Mouse (Mus musculus) left cerebral cortex, adult 18-20 months (tissue): ENCODE measurements around the gene Npas3. TPM values are rescaled to one million over a fixed set of nuclear protein-coding genes. Genes with fewer than 3 reads are reported as not detected.

Experiments used
- DNase-seq, 2 experiments: peaks; one replicate each; pipeline ENCODE4 v3.0.0; 2021 to 2022; ENCODE audit warnings: low spot score in 2 of 2, mixed read lengths in 1 of 2
- total RNA-seq, 2 experiments: library from RNA; stranded (reverse); gene quantifications; 2 replicates each; pipeline ENCODE4 v1.2.3; 2021

The Npas3 gene
- total RNA-seq, 2 experiments from 2014 or later, result 18.5 to 22.3 TPM

DNA sequence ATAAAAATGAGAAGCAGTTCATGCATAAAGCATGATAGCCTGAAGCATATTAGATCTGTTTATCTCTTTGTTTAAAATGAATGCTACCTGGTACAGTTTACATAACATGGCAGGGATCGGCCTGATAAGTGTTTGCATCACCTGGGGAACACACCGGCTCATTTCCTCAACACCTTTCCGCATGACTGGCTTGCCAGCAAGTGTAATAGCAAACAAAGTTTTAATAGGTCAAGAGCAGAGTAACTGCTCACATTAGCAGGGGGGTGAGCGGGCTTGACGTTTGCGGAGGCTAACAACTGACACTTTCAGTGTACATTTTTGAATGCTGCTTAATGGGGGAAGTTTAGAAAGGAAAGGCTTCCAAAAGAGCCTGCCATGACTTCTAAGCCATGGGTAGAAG is 724.9 kb downstream of the Npas3 start:
- DNase-seq, result no peak

- peak in 1 of 2 experiments; percentile 15 for DNase-seq
These were observed 733.4 kb downstream of the Npas3 start for GRCm38 (mm10) chr12:53981575-53982507.

- no peak for DNase-seq
These were observed 735.5 kb downstream of the Npas3 start for GRCm38 (mm10) chr12:53983946-53984345.

GRCm38 (mm10) chr12:53985851-53986842 is 737.7 kb downstream of the Npas3 start:
- DNase-seq, result no peak

DNA sequence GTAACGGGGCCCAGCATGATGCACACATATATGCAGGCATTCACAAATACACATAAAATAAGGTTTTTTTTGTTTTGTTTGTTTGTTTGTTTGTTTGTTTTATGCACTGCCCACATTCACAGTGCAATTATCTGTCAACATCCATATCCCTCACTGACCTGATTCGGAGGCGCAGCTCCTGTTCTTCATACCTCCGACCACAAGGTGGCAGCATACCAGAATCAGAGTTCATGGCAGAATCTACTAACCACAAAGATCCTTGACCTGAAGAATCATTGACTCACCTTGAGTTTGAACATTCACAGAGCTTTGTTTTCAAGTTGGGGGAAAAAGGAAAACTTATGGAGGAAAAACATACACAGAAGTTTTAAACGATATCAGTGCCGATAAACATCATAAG is 743.9 kb downstream of the Npas3 start:
- DNase-seq, result no peak

DNA sequence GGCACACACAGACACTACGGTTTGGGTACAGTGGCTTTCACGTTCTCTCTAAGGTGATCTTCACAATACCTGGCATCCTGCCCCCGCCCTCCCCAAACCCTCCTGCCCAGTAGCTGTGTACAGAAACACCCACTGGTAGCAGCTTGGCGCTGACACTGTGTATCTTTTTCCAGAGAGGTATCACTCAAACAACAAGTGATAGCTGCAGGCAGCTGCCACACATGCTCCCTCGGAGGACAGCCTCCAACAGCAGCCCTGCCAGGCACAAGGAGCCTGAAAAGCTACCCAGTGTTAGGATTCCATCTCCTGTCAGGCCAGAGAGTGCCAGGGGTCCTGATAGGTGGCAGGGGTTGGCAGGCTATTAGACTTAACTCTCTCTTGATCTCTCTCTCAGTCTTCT is 747.2 kb downstream of the Npas3 start:
- DNase-seq, result no peak

- DNase-seq, result no peak
These were observed 748.7 kb downstream of the Npas3 start for GRCm38 (mm10) chr12:53997141-53997540.

- no peak for DNase-seq
These were observed 751.5 kb downstream of the Npas3 start for GRCm38 (mm10) chr12:53999647-54000637.

DNA sequence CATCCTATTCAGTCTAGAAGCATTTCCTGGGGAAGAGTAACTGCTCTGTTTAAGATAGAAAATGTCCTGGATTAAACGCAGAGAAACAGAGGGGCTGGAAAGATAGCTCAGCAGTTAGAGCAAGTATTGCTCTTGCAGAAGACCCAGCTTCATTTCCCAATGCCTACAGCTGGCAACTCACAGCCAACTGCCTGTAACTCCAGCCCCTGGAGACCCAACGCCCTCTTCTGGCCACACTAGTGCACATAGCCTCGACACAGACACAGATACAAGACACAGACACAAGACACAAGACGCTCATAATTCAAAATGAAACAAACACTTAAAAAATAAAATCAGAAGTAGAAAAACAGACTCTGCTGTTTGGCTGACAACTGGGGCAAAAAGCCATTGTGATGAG is 754.0 kb downstream of the Npas3 start:
- no peak for DNase-seq

DNA sequence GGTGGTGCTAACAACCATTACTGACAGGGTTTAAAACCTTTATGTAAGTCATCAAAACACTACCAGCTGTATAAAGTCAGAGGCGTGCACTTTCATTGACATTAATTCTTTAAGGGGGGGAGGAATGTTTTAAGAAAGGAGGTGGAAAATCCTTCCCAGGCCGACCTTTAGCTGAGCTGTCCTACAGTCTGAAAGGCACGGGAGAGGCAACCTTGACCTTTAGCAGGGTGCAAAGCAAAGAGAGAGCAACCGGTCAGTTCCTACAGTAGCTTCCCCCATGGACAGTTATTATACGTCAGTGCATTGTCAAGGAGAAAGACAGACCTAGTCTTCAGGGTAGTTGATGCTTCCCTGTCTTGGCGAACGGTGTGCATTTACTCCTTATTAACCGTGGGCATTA is 756.1 kb downstream of the Npas3 start:
- DNase-seq, result no peak

DNA sequence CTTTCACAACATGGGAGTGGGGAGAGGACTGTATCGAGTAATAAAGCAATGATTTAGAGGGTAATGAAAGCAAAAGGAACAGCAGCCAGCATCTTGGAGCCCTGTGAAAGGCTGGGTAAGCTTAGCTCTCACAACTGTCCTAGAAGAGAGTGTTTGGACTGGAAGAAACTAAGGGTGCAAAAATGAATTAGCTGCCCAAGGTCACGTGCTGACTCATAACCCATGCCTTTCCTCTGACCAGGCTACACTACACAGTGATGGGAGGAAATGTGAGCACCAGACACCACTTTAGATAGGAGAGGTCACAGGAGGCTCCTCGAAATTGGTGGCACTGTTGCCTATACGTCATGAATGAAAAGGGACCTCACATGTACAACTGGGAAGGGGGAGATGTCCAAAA is 757.1 kb downstream of the Npas3 start:
- DNase-seq, result no peak

GRCm38 (mm10) chr12:54015304-54015703 is 766.8 kb downstream of the Npas3 start:
- no peak for DNase-seq

- DNase-seq, result no peak
These were observed 769.5 kb downstream of the Npas3 start for GRCm38 (mm10) chr12:54017949-54018348.

DNA sequence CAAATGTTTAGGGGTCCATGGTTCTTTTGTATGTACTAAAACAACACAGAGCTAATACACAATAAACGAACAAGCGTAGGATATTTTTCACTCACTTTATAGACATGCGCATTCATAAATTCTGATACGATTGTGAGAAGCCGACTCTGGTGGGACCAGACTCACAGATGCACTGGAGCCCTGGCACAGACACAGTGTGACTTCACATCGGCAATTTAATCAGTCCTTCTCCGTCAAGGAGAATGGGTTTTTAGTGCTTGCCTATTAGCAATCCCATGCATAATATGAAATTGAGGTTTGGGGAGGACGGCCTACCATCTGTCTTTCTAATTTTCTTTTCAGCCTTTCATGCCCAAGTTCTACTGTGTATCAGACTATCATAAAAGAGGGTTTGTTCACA is 771.5 kb downstream of the Npas3 start:
- DNase-seq, result no peak

- no peak for DNase-seq
These were observed 786.3 kb downstream of the Npas3 start for GRCm38 (mm10) chr12:54034666-54035346.

GRCm38 (mm10) chr12:54037602-54038001 is 789.1 kb downstream of the Npas3 start:
- no peak for DNase-seq

DNA sequence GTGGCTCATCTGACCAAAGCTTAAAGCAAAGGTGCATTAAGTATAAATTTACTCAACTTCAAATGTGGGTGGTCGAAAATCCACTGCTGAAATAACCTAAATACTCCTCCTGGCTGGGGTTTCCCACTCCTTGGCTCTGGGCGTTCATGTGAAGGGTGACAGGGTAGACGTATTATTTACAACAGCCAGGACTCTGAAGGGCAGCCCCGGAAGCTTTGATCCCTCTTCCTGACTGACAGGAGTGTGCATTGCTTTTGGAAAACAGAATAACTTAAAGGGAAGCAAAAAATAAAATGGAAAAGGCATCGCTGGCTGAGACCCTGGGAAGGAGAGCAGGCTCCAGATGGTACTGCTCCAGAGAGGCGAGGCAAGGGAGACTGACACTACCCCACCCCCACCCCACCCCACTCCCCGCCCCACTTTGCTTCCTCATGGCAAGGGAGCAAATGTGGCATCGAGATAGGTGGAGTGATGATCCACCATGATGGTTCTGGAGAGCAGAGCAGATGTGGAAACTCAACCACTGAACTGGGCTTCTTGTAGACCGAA is 794.6 kb downstream of the Npas3 start:
- DNase-seq, result no peak

DNA sequence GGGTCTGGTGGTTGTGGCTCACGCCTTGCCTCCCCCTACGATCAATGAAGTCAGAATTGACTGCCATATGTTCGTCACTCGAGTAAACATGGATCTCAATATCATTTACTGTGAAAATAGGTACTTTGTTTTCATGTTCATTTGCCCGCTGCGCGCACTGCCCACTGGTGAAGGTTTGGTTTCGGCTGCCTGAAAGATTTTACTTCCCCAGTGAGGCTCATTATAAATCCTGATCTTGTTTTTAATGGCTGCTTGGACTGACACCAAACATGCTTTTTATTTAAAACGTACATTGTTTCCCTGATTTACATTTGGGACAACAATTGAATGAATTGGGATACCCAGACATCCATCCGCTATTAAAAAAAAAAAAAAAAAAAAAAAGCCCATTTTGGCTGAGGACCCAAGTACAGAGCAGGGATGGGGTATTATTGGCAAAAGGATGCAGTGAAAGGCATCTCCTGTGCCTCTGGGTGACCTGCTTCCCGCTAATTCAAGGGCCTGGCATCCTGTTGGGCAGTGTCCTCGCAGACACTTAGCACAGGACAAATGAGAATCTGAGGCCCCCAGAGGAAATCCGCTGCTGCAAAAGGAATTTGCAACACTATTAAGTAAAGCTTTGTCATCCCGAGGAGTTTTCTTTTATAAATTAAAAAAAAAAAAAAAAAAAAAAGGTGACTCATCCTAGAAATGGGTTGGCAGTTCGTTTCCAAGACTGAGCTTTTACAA is 796.3 kb downstream of the Npas3 start:
- no peak for DNase-seq

DNA sequence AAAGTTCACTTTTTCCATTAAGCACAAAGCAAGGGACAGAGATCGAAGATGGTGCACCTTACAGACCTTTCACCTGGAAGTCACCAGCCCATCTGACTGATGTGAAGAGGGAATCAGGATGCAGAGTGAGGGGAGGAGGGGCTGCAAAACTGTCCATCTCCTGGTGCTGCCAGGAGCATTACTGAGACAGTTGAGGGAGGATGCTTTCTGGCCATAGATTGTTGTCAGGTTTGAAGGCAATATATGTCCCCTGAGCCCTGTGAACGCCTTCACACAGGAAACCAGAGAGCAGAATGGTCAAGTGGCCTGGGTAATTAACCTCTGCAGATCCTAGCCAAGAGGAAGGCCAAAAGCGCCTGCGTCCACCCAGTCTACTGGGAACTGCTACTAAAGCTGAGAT is 796.9 kb downstream of the Npas3 start:
- DNase-seq, result no peak
